Mouse (Mus musculus) heart, embryonic 16.5 days (tissue): ENCODE results near the gene Olfr218. TPM values are rescaled to one million over a fixed set of nuclear protein-coding genes. Genes with fewer than 3 reads are reported as not detected.

Experiments
- ATAC-seq: fragments of 200-750 bp; cut with Nextera tagmentation; replicated peaks from 2 replicates; pipeline ENCODE4 v1.8.0; 2017; ENCODE audit warnings: moderate number of reproducible peaks; ENCODE audit not compliant: insufficient read depth, low FRiP score; ENCODE audit errors: extremely low read depth
- H3K27ac ChIP-seq: fragments of 300-500 bp; sonication (generic); 2 replicates; pipeline ENCODE4 v1.5.1; 2014; ENCODE audit warnings: mild to moderate bottlenecking, low read length, control low read depth, moderate library complexity
- H3K27me3 ChIP-seq: fragments of 300-500 bp; sonication (generic); 2 replicates; pipeline ENCODE4 v1.6.1; 2014; ENCODE audit warnings: low read length, mixed read lengths; ENCODE audit not compliant: control insufficient read depth, insufficient read depth
- H3K36me3 ChIP-seq: fragments of 300-500 bp; sonication (generic); 2 replicates; pipeline ENCODE4 v1.6.1; 2014; ENCODE audit not compliant: control insufficient read depth, insufficient read depth
- H3K4me1 ChIP-seq: fragments of 300-500 bp; sonication (generic); 2 replicates; pipeline ENCODE4 v1.6.1; 2014; ENCODE audit warnings: low read length, mixed read lengths; ENCODE audit not compliant: control insufficient read depth, insufficient read depth
- H3K4me2 ChIP-seq: fragments of 300-500 bp; sonication (generic); 2 replicates; pipeline ENCODE4 v1.6.1; 2014; ENCODE audit warnings: low read depth, mild to moderate bottlenecking, control low read depth, low read length
- H3K4me3 ChIP-seq: fragments of 300-500 bp; sonication (generic); 2 replicates; pipeline ENCODE4 v1.5.1; 2014; ENCODE audit warnings: mild to moderate bottlenecking, control low read depth, low read length
- H3K9ac ChIP-seq: fragments of 300-500 bp; sonication (generic); 2 replicates; pipeline ENCODE4 v1.6.1; 2014; ENCODE audit warnings: low read length, control low read depth
- H3K9me3 ChIP-seq: fragments of 300-500 bp; sonication (generic); replicated peaks from 2 replicates; pipeline ENCODE4 v1.6.1; 2016; ENCODE audit warnings: low read length; ENCODE audit not compliant: control insufficient read depth
- WGBS: fragments of 180-500 bp; shearing (Covaris S2); extraction: QIAGEN DNeasy Blood & Tissue Kit; methylation state at CpG from one replicate; pipeline ENCODE4 v1.1.7; 2014; 5-methylcytosine and 5-hydroxymethylcytosine counted together
- polyA plus RNA-seq: library from polyadenylated mRNA; unstranded; fragments of >200 nt; fragmentation: Nextera tagmentation; extraction: Ambion mirVana; gene quantifications from 2 replicates; pipeline ENCODE4 v1.2.1, GENCODE M21; 2015

The Olfr218 gene
- polyA plus RNA-seq, 1 experiment from 2014 or later = not detected

- Histone ChIP-seq H3K9me3 (no peaks in the 10 kb centered on the region), H3K27ac (no peak overlapping the region), H3K36me3 (no peaks in the 10 kb centered on the region), H3K9ac (no peak overlapping the region), H3K4me3 (no peak overlapping the region), H3K4me2 (no peak overlapping the region), H3K27me3 (no peaks in the 10 kb centered on the region), H3K4me1 (no peaks in the 10 kb centered on the region)
- no peak for ATAC-seq
- 86% methylated on average over 3 of the region's 3 CpGs for WGBS
Observed at GRCm38 (mm10) chr1:173249888-173250287, 52.3 kb downstream of the Olfr218 start.

Other genes with a start within 250 kb of the Olfr218 start
- gene Olfr16, start 247.4 kb upstream of the Olfr218 start, polyA plus RNA-seq = not detected in 2 replicates
- not detected in 2 replicates for gene Olfr1408, start 60.4 kb upstream of the Olfr218 start, polyA plus RNA-seq
- gene Olfr1406, start 7.2 kb upstream of the Olfr218 start, polyA plus RNA-seq = not detected in 2 replicates
- not detected in 2 replicates for gene Olfr1404, start 14.6 kb downstream of the Olfr218 start, polyA plus RNA-seq
- gene Fcer1a, start 29.4 kb downstream of the Olfr218 start, polyA plus RNA-seq = not detected in 2 replicates
- gene Olfr418, start 68.2 kb downstream of the Olfr218 start, polyA plus RNA-seq = not detected in 2 replicates
- gene Mptx2, start 80.0 kb downstream of the Olfr218 start, polyA plus RNA-seq = not detected in 2 replicates
- gene Ackr1, start 135.9 kb downstream of the Olfr218 start, polyA plus RNA-seq = 0.64 and 0.81 TPM in 2 replicates
- 2.3 and 2.6 TPM in 2 replicates for gene Aim2, start 153.1 kb downstream of the Olfr218 start, polyA plus RNA-seq
- 0.26 and 0.45 TPM in 2 replicates for gene Cadm3, start 169.9 kb downstream of the Olfr218 start, polyA plus RNA-seq